8 mouse cellular contexts compared by ENCODE assay signal in the genomic region with DNA sequence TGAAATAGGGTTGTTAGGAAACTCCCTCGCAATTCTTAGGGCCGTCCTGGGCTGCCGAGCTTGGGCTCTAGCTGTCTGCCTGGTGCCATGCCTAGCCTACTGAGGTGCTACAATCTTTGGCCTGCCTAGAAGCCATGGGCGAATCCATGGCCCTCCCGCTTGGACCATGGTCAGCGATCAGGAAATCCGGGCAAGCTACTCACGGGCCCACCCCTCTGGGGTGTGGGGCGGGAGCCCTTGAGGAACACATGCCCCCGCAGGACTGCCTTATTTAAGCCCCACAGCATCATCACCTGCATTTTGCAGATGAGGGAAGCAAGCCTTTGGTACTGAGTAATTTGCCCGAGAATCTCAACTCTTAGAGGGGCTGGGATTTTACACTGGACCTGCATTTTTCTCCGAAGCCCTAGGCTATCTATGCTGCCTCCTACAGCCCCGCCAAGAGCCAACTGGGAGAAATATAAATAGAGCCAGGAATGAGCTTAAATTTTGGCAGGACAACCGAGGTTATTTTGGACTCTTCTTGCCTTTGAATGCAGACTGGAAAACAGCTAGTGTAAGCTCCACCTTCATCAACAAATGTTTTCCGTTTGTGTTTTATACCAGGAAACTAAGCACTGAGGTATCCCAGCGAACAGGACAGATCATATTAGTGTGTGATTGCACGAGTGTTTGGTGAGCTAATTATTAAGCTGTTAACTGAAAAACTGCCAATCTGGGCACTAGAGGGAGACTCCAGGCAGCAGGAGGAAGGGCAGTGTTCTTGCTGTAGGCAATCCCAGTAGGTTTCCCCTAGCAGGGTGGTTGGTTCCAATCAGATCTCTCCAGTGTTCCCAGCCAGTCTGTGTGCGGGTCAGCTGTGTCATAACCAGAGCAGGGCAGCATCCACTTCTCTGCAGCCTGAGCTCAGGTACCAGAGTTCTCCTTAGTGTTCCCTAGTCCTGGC.
DNase-seq lines count a peak whose midpoint lies in the region; ATAC-seq and TF ChIP-seq lines count a peak whose summit lies in the region.

No protein-coding gene starts in this region.

- peak overlapping the region; percentile 69 for H3K9ac ChIP-seq in MEL (ENCODE audit: control insufficient read depth, low read depth, low read length, poor library complexity, severe bottlenecking)
- peak overlapping the region; percentile 96 for H3K9ac ChIP-seq in lung, embryonic 16.5 days (ENCODE audit: low read length)

- H3K4me2 ChIP-seq in lung, embryonic 16.5 days (ENCODE audit: low read depth, low read length): peak overlapping the region; percentile 94

- H3K27me3 ChIP-seq in MEL (ENCODE audit: control insufficient read depth in 1 of 2, insufficient read depth in 2 of 2, low read length in 2 of 2): no peaks in the 10 kb centered on the region
- H3K27me3 ChIP-seq in hindbrain, embryonic 10.5 days (ENCODE audit: insufficient read depth, poor library complexity, severe bottlenecking): no peaks in the 10 kb centered on the region
- no peaks in the 10 kb centered on the region for H3K27me3 ChIP-seq in lung, embryonic 16.5 days (ENCODE audit: control insufficient read depth, insufficient read depth, low read depth, low read length)

- WGBS in hindbrain, embryonic 10.5 days: 4% methylated on average over 18 of the region's 18 CpGs
- WGBS in lung, embryonic 16.5 days: under 1% methylated on average over 18 of the region's 18 CpGs

- H3K4me3 ChIP-seq in MEL (ENCODE audit: control insufficient read depth in 1 of 2, insufficient read depth in 1 of 2, low read depth in 2 of 2, low read length in 2 of 2): peak overlapping the region; percentile 74
- H3K4me3 ChIP-seq in hindbrain, embryonic 10.5 days: peak overlapping the region; percentile 72
- peak overlapping the region; percentile 69 for H3K4me3 ChIP-seq in lung, embryonic 16.5 days (ENCODE audit: low read length)

- no peaks in the 10 kb centered on the region for H3K9me3 ChIP-seq in MEL (replicated peaks; ENCODE audit: insufficient read depth, low read length)
- H3K9me3 ChIP-seq in hindbrain, embryonic 10.5 days: no peaks in the 10 kb centered on the region
- H3K9me3 ChIP-seq in lung, embryonic 16.5 days (ENCODE audit: control insufficient read depth, low read length): no peaks in the 10 kb centered on the region

- TF ChIP-seq POLR2A in MEL (IDR thresholded peaks at IDR 0.05; ENCODE audit: control insufficient read depth in 1 of 2, insufficient read depth in 1 of 2, low read depth in 1 of 2, low read length in 2 of 2, poor library complexity in 1 of 2): no peak

- H3K4me1 ChIP-seq in MEL (ENCODE audit: control insufficient read depth in 1 of 2, insufficient read depth in 2 of 2, low read length in 2 of 2): no peaks in the 10 kb centered on the region
- peaks cover 38% of the 10 kb centered on the region for H3K4me1 ChIP-seq in hindbrain, embryonic 10.5 days (replicated peaks)
- peaks cover 13% of the 10 kb centered on the region; the same call in 1 of the 2 replicates for H3K4me1 ChIP-seq in lung, embryonic 16.5 days (replicated peaks; ENCODE audit: control insufficient read depth, insufficient read depth, low read length)

- H3K36me3 ChIP-seq in MEL (ENCODE audit: control insufficient read depth in 1 of 2, insufficient read depth in 2 of 2, low read length in 2 of 2): no peaks in the 10 kb centered on the region
- no peaks in the 10 kb centered on the region for H3K36me3 ChIP-seq in hindbrain, embryonic 10.5 days
- H3K36me3 ChIP-seq in lung, embryonic 16.5 days (ENCODE audit: control insufficient read depth, insufficient read depth, low read length): no peaks in the 10 kb centered on the region

- TF ChIP-seq RAD21 in MEL (IDR thresholded peaks at IDR 0.05; ENCODE audit: low read depth, low read length): peak; percentile 78

- peak; percentile 77 for ATAC-seq in lung, embryonic 16.5 days (ENCODE audit: low read depth)

- no peaks in the 10 kb centered on the region for H3K79me2 ChIP-seq in MEL (ENCODE audit: control insufficient read depth, insufficient read depth, low read length, poor library complexity)

- TF ChIP-seq CTCF in MEL (IDR thresholded peaks at IDR 0.05 in 2 of 3, conservative IDR thresholded peaks at IDR 0.05 in 1 of 3; ENCODE audit: control insufficient read depth in 1 of 3, insufficient read depth in 1 of 3, low read depth in 2 of 3, low read length in 3 of 3, poor library complexity in 1 of 3, severe bottlenecking in 1 of 3): peak; percentile 50 to 79 (median 61)

- peak; percentile 75 for DNase-seq in MEL (ENCODE audit: low read depth, low spot score)
- DNase-seq in cerebellum, adult 18-20 months: peak; percentile 75 to 80
- DNase-seq in frontal cortex, adult 2 months (ENCODE audit: extremely low spot score in 1 of 2, low spot score in 1 of 2): peak; percentile 59 to 78
- peak; percentile 65 for DNase-seq in hindbrain, embryonic 10.5 days (ENCODE audit: low spot score)
- DNase-seq in layer of hippocampus, adult 9-11 months: peak; percentile 79
- DNase-seq in ovary, postnatal 10 days (ENCODE audit: low spot score): peak; percentile 42
- DNase-seq in urinary bladder, postnatal 4 days (ENCODE audit: low spot score in 2 of 2): peak; percentile 59 to 61

- no peak overlapping the region for H3K27ac ChIP-seq in MEL (ENCODE audit: control insufficient read depth, low read depth, low read length)
- H3K27ac ChIP-seq in hindbrain, embryonic 10.5 days: peak overlapping the region; percentile 98
- peak overlapping the region; percentile 98 for H3K27ac ChIP-seq in lung, embryonic 16.5 days (ENCODE audit: low read length)

- no peak for TF ChIP-seq EP300 in MEL (IDR thresholded peaks at IDR 0.05; ENCODE audit: low read depth in 1 of 2, low read length in 2 of 2)

TF ChIP-seq in MEL, 35 proteins besides CTCF, POLR2A, EP300 and RAD21:
- TF ChIP-seq SMC3 (IDR thresholded peaks at IDR 0.05; ENCODE audit: low read depth, low read length) (peak; percentile 90), BHLHE40 (IDR thresholded peaks at IDR 0.05; ENCODE audit: borderline replicate concordance, low read depth, low read length) (0 out of 2 replicates have a peak, but pooled peaks have one; percentile 12), ZC3H11A (IDR thresholded peaks at IDR 0.05; ENCODE audit: low read depth, low read length) (peak; percentile 65), MXI1 (IDR thresholded peaks at IDR 0.05; ENCODE audit: low read depth, low read length) (no peak), GABPA (IDR thresholded peaks at IDR 0.05; ENCODE audit: low read depth, low read length) (no peak)
